Mouse (Mus musculus) kidney, postnatal 10 days (tissue): ENCODE results near the gene Mrpl3.
"Not testable (repeated sequence)": the region's sequence is repeated elsewhere in the genome, so short reads cannot be mapped to it uniquely, and the experiment has no call there.

Experiments used
- DNase-seq: peaks from one replicate; pipeline ENCODE4 v3.0.0; 2021; ENCODE audit warnings: mixed read lengths

Gene Mrpl3

DNA sequence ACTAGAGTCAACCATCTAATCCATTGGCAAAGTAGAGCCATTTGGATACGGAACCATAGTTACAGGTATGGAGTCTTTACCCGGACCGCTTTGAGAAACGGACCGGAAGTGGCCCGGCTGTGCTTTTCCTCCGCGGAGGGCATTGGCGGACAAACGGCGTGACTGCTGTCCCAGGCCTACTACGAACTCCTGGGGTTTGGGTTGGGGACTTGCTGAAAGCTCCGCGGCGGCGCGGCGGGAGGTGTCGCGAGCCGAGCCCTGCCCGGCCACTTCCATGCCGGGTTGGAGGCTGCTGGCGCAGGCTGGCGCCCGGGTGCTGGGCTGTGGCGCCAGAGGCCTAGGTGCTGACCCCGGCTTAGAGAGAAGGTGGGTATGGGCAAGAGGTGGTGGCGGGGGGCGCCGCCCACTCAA is at the start of gene Mrpl3:
Gene Mrpl3, plus strand, starts transcription at position 93 of the 411 bp plus-strand sequence.
- DNase-seq, result peak; percentile 91

DNA sequence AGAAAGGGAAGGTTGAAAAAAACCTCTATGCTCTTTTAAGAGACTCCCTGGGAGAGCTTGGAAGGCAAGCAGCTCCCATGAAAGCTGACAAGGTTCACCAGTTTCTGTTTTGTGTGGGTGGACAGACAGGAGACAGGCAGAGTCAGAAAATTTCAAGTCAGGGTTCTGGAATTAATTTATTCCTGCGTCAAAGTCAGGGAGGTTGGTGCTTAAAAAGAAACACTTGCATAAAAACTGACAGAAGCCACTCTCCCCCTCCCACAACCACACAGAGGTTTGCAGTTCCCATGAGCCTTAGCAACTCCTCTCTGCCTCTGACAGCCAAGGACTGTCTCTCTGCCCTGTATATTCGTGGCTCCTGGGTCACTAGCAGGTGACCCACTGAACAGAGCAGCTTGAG is 42.3 kb upstream of the Mrpl3 start:
- DNase-seq, result no peak

DNA sequence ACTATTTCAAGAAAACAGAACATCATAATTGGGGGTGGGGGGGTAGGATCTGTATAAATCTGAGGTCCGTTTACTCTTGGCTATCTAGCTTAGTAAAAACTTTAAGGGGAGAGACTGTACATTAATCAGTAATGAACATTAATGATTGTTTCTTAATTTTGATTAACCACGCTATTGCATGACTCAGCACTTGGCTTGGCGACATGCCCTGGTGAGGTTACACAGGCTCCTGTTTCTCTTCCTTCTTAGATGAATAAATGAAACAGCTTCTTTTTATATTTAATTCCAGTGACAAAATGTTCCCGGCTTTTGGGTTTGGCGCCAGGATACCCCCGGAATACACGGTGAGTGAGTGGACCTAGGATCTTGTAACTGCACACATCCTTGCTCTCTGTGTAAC is 34.9 kb upstream of the Mrpl3 start:
- DNase-seq, result peak; percentile 50

DNA sequence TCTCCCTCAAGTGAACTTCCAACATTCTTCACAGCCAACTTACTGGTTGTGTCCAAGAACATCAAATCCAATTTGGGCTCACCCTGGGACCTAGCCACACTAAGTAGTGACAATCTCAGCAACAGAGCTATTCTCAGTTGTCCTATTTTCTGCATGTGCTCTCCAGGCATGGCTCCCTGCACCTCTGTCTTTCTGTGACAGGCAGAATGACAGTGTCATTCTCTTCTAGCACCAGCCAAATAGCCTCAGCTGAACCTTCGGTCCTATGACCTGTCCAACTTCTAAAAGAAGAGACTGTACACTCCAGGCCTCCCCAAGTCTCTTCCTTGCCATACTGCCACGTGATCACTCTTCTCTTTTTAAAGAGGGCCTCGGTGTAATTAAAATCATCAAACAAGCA is 24.7 kb upstream of the Mrpl3 start:
- no peak for DNase-seq

DNA sequence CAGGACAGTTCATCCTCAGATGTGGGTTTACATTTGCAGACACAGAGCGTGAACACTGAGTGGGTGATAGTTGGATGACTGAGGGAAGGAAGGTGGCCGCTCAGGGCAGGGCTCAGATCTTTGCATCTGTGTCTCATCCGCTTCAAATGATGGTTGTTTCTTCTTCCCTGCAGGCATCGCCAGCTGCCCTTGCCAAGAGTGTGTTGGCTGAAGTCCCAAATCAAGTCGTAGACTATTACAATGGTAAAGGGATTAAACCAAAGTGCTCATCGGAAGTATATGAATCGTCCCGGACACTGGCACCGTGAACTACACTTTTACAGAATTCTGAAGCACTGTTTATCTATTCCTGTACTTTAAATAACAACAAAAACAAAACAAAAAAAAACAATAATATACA is 20.5 kb upstream of the Mrpl3 start:
- no peak for DNase-seq

DNA sequence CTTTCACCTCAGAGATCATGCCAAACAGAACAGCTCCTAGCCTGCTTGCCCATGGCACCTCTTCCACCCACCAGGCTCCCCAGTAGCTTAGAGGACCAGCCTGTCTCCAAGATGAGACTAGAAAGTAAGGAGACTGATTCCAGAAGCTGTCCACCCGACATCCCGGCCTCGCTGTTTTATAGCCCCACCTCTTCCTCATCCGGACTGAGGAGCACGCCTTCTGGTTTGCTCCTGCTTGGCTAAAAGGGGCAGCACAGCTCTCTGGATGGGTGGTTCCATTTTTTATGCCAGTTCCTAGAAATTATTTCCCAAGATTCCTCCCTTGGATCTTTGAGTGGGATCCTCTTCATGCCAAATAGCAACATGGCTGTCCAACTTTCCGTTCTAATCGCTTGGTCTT is 19.4 kb upstream of the Mrpl3 start:
- no peak for DNase-seq

DNA sequence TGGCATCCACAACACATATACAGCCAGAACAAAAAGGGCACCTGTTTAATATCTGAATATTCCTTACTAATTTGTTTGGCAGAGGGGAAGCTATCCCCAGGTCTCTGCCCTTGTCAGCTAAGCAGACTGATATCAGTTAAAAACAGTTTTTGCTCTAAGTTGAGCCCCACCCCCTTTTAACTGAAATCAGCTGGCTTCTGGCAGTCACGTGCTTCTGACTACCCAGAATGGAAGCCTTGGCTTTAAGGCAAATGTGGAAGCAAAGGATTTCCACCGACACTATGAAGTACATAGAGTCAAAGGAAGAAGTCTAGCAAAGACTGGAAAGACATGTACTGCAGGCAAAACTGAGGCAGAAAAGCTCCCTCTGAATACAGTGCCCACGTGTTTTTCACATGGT is 15.2 kb upstream of the Mrpl3 start:
- DNase-seq, result no peak

DNA sequence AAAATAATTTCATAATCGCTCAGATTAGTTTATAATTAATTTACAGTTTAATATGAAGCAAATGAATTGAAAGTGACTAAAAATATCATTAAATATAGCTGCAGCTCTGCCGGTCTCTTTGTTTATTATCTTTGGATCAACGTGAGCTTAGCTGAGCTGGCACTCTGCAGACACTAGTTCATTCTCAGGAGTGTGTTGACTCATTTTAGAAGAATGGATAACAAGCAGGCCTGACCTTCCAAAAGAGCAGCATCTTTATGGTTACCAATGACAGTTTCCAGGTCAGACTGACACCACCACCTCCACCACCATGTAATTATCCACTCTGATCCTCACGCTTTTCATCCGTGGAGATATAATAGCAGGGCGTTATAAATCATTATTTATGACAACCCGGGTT is 7.0 kb upstream of the Mrpl3 start:
- no peak for DNase-seq

DNA sequence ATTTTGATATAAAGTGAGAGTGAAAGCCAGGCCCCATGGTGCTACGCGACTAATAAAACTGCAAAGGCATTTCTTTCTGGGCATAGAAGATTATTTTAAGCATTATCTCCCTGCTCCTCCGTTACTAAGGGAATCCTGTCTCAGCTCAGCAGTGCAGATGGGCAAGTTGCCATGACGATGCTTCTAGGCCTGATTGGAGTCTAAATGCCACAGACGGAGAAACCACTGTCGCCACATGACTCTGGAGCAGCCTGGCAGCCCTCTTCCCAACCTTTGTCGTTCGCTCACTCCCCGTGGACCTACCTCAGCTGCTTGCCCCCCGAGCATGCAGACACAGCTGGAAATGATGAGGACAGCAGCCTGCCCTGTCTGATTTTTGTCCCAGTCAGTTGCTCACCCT is 4.7 kb upstream of the Mrpl3 start:
- no peak for DNase-seq

DNA sequence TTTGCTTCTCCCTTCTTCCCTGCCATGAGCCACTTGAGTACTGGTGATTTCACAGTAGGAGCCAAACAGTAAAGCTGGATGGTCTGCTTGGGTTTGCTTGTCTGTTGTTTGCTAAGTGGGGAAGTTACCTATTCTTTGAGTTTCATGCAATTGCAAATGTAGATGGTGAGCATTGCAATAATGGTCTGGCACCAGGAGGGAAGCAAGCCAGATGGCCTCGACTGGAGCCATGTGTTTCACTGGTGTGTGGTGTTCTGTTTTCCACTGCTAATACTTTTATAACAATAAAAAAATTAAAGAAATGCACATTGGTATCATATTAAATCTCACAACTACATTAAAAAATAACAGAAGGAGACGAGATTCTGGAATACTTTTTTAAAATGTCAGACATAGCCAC is 3.4 kb upstream of the Mrpl3 start:
- DNase-seq, result no peak

DNA sequence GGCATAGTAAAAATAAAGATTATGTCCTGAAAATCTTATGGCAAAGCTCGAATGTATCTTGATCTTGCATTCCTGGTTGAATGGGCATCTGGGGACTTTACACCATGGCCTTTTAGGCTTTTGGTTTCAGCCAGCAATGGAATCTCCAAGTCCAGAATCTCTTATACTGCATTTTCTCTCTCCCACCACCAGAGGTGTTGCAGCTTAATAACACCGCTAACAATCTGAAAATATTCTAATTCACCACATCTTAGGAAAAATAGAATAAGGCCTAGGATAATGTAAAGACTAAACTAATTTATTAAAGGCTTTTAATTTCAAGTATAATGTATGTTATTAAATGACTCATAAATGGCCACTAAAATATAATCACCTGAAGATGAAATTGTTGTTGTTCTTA is 2.8 kb upstream of the Mrpl3 start:
- no peak for DNase-seq

DNA sequence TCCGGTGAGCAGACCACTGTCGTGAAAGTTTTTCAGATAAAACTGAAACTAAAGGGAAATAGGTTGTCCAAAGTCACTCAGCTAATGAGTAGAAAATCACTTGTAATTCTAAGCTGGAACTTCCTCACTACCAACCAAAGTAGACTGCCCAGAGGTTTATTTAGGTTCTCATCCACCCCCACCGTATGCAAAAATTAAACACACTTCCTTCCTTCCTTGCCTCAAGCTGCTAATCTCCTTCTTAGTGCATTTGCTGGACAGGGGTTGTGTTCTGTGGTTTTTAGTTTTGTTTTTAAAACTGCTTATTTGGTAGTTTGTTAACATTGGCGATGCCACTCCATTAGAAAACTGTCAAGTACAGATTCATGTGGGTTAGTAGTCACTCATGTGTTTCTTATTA is 773 bp downstream of the Mrpl3 start:
- DNase-seq, result no peak

DNA sequence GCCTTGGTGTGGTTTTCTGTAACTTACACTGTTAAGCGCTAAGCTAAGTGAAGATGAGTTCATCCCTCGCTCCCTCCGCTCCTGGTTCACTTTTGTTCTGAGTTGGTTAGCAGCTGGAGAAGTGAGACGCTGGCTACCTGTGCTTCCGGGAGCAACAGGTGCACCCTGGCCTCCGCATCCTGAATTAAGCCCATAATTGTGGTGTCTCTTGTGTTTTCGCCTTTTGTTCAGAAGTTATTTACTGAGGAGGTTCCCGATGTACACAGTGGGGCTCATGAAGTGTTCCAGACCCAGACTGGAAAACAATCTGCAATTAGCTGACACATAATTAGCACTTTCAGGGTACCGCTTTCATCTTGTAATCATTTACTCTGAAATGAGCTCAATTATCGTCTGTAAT is 16.1 kb downstream of the Mrpl3 start:
- DNase-seq, result no peak

DNA sequence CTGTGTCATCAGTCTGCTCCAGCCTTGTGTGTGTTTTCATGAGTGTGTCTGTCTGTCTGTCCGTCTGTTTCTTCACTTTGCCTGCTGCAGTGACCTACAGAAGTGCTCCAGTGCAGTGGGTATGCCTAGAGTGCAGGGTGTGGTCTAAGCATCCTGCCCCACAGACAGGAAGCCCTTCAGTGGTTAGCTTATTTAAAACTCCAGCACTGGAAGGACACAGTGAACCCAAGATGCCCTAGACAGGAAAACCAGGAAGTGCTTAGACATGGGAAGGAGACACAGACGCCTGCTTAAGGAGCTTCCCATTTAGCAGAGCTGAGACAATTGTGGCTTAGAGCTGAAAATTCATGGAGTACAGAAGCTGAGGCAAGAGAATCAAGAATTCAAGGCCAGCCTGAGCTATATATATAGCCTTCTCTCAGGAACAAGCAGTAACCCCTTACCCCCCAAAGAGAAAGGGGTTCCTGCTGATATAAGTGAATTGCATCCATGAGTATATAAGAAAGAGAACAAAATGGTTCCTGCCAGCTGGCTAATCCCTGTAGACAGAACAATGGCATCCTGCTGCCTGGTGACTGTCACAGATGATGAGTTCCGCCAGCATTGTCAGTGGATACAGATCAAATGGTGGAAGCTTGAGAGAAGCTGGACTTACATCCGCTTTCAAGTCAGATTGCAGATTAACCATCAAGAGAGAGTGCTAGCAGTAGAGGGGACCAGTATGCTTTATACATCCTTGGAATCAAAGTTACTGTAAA is 20.1 kb downstream of the Mrpl3 start:
- DNase-seq, result no peak

DNA sequence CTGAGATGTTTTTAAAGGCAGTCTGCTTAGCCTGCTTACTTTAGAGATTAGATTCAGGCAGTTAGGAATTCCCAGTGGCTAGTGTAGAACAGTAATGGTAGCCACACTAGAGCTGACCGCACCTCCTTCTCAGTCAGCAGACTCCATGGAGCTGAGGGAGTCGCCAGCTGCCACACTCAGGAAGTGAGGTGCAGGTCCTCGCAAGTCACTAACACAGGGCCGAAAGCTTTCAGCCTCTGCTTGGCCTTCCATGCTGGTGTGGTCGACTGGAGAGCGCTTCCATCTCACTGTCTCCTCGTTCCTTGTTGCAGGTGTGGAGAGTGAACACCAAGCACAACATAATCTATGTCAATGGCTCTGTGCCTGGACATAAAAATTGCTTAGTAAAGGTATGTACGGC is 21.8 kb downstream of the Mrpl3 start:
- no peak for DNase-seq

DNA sequence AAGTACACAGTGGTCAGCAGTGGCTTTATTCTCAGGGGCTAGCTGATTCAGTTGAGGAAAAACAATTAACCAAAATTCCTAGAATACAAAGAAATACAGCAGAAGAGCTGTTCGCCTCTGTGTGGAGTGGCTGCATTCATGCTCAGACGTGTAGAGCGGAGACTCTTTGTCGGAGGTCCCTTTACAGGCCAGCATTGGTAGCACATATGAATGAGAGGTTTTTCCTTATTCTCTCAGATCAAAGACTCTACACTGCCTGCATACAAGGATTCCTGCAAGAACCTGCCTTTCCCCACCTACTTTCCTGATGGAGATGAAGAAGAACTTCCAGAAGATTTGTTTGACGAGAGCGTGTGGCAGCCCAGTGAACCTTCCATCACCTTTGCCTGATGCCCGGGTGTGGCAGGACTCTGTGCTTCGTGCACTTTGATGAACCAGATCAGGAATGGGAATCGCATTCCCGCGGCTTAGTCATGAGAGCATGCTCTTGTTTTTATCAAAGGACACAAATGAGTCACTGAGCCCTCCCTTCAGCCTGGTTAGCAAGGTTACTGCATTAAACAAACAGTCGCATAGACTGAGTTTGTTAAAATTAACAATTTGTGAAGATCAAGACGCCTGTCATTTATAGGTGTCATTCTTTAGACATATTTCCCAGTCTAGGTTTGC is 23.9 kb downstream of the Mrpl3 start:
- DNase-seq, result no peak

DNA sequence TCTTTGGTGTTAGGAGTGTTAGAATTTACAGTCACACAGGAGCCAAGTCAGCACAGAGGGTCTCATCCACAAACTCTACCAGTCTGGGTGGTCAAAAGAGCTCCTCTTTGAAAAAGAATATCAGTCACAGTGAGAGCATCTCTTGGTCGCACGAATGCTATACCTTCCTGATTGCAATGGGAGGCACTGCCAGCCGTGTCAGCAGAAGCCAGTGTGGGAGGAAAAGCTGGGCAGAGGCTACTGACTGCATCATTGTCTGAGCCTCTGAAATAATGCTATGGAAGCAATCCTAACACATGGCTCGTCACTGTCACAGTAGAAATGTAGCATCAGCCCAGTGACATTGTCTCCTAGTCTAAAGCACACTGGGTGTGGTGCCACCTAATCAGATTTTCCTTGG is 25.4 kb downstream of the Mrpl3 start:
- DNase-seq, result no peak

DNA sequence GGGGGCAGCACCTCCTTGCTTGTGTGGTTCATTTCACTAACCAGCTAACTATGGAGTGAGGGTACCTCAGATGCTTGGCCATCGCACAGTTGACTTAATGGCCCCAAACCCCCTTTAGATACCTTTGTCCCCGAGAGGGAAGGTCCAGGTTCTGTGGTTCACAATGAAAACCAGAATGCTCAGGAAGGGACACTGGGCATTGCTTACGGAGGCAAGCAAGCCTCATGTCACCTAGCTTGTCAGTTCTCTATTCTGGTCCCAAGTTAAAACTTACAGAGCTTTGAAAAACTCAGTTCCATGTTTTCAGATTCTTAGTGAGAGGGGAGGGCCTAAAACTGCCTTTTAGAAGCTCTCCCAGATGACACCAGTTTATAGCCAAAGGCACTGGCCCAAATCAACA is 27.2 kb downstream of the Mrpl3 start:
- DNase-seq, result no peak

DNA sequence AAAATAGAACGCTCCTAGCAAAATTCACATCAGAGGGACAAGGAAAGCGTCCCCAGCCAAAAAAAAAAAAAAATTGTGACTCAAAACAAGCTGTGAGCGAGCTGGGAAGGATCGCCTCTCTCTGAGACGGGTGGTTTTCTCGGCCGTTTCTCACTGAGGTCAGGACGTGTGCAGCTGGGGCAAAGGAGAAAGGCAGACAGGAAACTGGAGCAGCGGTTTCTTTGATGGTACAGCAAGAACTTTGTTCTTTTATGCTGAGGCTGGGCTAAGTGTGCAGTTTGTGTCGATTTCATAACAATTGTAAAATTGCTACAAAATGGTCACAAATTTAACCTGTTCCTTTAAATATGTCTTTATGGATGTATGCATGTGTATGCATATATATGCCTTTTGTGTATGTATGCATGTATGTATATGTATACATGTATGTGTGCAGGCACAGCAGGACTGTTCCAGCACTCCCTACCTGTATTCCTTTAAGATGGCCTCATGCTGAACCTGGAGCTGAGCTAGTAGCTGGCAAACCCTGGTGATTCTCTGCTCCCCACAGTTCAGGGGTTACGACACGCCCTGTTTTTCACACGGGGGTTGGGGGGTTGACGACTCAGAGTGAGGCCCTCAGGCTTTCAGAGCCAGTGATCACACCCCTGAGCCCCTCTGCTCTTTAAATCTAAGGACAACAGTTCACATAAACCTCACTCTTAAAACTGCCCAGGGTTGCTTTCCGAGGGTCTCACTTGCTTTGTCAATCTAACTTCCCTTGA is 48.0 kb downstream of the Mrpl3 start:
- no peak for DNase-seq

DNA sequence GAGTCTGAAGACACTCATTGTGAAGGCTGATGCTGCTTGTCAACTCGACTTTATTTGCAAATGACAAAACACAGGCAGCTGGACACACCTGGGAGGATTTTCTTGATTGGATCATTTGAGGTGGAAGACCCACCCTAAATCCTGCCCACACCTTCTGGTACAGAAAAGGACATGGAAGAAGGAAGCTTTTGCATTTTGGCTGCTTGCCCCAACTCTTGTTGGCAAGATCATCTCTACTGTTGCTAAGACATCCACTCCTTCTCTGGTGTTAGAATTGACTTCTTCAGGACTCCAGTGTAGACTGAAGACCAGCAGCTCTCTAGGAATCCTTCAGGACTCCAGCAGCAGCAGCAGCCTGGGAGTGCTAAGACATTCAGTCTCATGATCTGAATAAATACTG is 48.9 kb downstream of the Mrpl3 start:
- DNase-seq, result no peak

DNA sequence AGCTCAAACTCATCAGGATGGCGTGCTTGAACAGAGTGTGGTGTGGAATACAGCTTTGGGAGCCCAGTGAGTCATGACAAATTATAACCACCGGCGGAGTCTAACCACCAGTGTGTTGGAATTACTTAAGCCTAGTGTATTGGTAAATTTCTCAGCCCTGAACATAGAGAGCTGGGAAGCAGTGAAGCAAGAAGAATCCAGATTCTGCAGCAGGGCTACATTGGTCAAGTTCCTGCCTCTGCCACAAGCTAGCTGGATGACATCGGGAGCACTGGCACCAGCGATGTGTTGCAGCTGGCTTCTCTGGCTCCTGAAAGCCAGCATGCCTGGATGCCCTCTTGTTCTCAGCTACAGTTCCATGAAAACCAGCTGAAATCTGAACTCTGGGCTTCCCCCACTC is 50.9 kb downstream of the Mrpl3 start:
- DNase-seq, result no peak

DNA sequence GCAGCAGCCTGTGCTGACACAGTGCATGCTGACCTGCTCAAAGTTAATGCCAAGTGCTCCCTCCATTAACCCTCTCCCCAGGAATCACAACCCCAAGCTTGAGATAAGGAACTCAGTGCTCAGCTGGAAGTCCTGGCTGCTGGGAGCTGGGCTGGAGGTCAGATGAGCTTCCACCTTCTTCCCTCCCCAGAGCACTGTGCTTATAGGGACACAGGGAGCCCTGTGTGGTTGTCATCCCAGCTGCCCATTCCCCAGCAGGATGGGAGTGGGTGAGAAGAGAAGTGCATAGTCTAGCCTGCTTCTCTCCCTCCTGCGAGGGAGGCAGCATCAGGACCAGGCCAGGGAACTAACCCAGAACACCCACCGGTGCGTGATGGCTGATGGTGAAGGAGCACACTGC is 72.2 kb downstream of the Mrpl3 start:
- DNase-seq, result not testable (repeated sequence)
